Mouse (Mus musculus): ENCODE results near the gene Ets2. TPM values are rescaled to one million over a fixed set of nuclear protein-coding genes. Genes with fewer than 3 reads are reported as not detected.
"Not testable (repeated sequence)": the region's sequence is repeated elsewhere in the genome, so short reads cannot be mapped to it uniquely, and the experiment has no call there.

Gene Ets2
- polyA plus RNA-seq, 1 experiment from 2014 or later, result 20.6 TPM

DNA sequence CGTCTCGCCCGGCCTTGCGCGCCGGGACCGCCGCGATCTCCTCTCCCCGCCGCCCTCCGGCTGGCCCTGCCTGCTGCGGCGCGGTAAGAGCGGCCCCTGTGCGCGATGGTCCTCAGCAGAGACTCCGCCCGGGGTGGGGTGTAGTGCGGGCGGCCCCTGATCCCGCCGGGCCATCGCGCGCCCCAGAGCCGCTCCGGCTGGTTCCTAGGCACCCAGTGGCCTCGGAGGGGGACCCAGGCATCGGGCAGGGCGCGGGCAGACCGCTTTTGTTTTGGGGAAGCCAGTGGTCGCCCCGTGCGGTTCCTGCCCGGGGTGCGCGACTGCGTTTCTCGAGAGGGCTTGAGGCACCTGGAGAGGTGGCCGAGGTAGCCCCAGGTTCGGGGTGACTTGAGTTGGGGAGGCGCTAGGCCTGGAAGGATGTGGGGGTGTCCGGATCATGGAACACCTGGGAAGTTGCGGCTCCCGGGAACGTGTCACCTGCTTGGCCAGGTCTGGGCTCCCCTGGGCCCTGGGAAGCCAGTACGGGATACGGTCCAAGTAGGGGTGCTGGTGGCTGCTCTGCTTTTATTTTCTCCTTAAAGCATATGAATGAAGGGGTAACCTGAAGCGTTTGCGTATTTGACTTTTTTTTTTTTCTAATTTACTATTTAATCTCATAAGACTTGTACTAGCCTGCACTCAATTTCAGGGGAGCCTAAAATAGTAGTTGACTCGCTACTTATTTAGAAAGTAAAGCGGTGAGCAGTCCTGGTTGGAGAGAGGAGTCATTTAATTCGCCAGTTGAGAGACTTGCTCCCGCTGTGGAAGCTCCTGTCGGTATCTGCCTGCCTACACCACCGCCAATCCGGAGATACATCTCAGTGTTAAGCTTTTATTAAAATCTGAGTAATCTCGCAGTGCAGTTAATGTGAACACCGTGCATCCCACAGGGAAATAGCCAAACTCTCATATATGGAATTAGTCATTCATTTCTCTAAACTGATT lies 979 bp downstream of the Ets2 start:
- H3K27me3 ChIP-seq, result no peaks in the 10 kb centered on the region
- peak overlapping the region; percentile 93 for H3K27ac ChIP-seq
- H3K4me2 ChIP-seq, result peak overlapping the region; percentile 91
- peak overlapping the region; percentile 69 for H3K4me3 ChIP-seq
- H3K4me1 ChIP-seq (replicated peaks), result peaks cover 37% of the 10 kb centered on the region
- peak; percentile 83 for ATAC-seq (ENCODE audit: low FRiP score)
- H3K36me3 ChIP-seq, result peaks cover 8% of the 10 kb centered on the region; the same call in 1 of the 2 replicates
- H3K9me3 ChIP-seq, result no peaks in the 10 kb centered on the region
- H3K9ac ChIP-seq, result peak overlapping the region; percentile 87
- 1% methylated on average over 61 of the region's 62 CpGs for WGBS

DNA sequence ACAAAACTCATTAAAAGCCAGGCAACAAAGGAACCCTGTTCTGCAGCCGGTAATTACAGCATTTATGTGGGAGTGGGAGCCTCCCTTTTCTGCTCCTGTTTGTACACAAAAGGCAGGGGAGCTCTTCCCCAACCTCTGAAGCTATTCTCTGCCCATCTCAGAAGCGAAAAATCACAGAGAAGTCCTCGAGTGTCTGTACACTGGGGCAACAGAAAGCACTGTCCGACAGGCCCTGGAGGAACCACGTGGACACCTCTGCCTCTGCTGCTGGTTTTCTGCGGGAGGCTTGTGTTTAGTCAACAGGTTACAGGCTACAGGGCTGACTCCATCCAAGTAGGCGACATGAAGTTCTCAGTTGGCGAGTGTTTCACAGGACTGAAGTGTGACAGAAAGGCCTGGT lies 2.1 kb downstream of the Ets2 start:
- Histone ChIP-seq H3K4me1 (replicated peaks) (peaks cover 37% of the 10 kb centered on the region), H3K4me2 (peak overlapping the region; percentile 91), H3K27me3 (no peaks in the 10 kb centered on the region), H3K4me3 (peak overlapping the region; percentile 31), H3K27ac (peak overlapping the region; percentile 71), H3K36me3 (peaks cover 8% of the 10 kb centered on the region; the same call in 1 of the 2 replicates), H3K9ac (peak overlapping the region; percentile 39), H3K9me3 (no peaks in the 10 kb centered on the region)
- no peak for ATAC-seq (ENCODE audit: low FRiP score)
- 36% methylated on average over 8 of the region's 8 CpGs for WGBS

DNA sequence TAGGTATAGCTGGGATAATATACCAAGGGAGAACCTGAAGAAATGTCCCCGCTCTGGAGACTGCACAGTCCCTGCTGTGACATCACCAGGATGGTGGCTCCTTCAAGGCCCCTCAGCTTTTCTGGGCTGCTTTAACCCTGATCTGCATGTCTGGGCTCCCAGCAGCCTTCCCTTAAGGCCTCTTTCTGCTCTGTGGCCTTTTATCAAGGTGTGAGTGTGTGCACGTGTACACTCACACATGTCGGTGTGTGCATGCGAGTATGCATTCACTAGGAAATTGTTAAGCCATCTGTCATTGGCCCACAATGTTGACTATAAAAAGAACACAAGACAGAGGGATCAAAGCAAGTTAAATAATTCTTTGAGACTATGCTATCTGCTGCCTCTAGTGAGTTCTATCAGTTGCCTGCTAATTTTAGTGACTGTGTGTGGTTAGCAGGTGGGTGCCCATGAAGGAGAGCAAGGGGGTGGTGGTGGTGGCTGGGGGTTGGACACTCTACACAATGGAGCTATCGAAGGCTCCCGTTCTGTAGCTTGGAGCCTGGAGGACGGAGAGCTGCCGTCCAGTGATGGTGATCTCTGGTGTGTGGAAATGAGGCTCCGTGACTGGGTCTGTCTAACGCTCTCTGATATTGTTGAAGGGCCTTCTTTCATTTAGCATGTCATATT lies 2.9 kb downstream of the Ets2 start:
- no peaks in the 10 kb centered on the region for H3K9me3 ChIP-seq
- H3K4me2 ChIP-seq, result peak overlapping the region; percentile 91
- H3K9ac ChIP-seq, result peak overlapping the region; percentile 39; the same call in 1 of the 2 replicates
- H3K36me3 ChIP-seq, result peaks cover 11% of the 10 kb centered on the region; the same call in 1 of the 2 replicates
- H3K27me3 ChIP-seq, result no peaks in the 10 kb centered on the region
- no peak for ATAC-seq (ENCODE audit: low FRiP score)
- no peak overlapping the region for H3K27ac ChIP-seq
- WGBS, result 81% methylated on average over 10 of the region's 10 CpGs
- H3K4me3 ChIP-seq, result peak overlapping the region; percentile 31; the same call in 1 of the 2 replicates
- peaks cover 37% of the 10 kb centered on the region for H3K4me1 ChIP-seq (replicated peaks)

DNA sequence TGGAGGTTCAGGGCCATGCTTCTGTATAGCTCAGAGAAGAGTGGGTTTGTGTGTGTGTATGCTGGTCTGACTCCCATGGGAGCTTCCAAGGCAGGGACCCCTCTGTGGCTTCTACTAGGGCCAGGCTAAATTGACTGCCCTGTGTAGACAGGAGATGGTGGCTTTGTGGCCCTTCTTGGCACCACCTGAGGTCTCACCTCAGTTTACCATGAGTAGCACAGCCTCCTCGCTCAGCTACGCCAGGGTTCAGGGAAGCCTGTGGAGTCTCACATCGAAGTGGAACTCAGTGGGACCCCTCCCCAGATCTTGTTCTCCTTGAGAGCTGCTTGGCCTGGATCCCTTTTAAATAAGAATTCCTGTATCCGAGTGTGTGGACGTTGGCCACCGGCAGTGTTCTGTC lies 3.9 kb downstream of the Ets2 start:
- peaks cover 20% of the 10 kb centered on the region for H3K36me3 ChIP-seq
- WGBS, result 93% methylated on average over 6 of the region's 6 CpGs
- no peak overlapping the region for H3K9ac ChIP-seq
- peaks cover 32% of the 10 kb centered on the region for H3K4me1 ChIP-seq (replicated peaks)
- no peak overlapping the region for H3K4me2 ChIP-seq
- no peaks in the 10 kb centered on the region for H3K9me3 ChIP-seq
- no peak for ATAC-seq (ENCODE audit: low FRiP score)
- H3K27ac ChIP-seq, result no peak overlapping the region
- H3K4me3 ChIP-seq, result no peak overlapping the region
- H3K27me3 ChIP-seq, result no peaks in the 10 kb centered on the region

DNA sequence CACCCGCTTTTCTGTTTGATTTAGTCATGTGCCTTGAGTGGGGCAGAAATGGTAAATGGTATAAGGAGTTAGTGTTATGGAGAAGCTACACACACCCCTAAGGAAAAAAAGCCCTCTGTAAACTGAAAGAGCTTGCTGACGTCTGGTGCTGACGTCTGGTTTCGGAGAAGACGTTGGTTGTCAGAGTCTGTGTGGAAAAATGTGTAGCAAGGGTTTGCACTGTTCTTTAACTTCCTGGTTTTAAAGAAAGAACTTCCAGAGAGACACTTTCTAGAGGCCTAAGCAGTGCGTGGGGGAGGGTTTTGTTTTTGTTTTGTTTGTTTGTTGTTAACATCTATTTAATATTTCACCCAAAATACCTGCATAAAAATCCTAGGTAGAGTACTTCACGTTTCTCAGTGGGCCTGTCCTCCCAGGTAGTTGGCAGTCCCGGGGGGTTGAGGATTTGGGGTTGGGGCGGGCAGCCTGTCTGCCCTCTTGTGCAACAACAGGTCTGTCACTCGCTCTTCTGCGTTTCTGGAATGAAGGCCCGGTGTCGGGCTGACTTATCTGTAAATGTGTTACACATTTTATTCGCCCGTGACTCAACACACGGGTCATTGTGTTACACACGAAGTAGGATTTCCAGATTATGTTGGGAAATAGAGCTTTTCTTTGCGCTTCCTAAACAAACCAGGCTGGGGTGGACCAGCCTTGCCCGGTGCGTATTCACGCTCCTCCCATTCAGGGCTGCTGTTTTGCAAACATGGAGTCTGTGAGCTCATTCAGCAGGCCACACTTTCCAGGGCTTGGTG lies 6.5 kb downstream of the Ets2 start:
- no peak for ATAC-seq (ENCODE audit: low FRiP score)
- Histone ChIP-seq H3K4me2 (no peak overlapping the region), H3K27ac (0 out of 2 replicates have a peak overlapping the region, but pooled peaks have one; percentile 19), H3K27me3 (no peaks in the 10 kb centered on the region), H3K9me3 (no peaks in the 10 kb centered on the region), H3K9ac (no peak overlapping the region), H3K4me3 (no peak overlapping the region), H3K36me3 (peaks cover 37% of the 10 kb centered on the region), H3K4me1 (replicated peaks) (peaks cover 20% of the 10 kb centered on the region)
- WGBS, result 81% methylated on average over 21 of the region's 21 CpGs

DNA sequence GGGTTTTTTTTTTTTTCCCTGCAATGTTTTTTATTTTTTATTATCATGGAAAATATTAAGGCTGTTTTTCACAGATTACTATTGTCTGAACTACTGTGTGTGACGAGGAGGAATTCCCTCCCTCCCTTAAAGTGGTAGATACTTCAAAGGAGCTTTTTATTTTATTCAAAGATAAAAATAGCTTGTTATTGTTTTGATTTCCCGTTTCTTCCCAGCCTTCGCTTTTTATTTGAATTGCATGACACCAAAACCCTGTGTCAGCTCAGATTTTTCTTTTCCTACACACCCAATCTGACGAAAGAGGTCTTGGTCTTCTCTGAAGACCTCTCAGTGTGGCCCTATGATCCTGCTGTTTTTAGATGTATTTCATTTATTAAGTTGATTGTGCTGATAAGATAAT lies 7.3 kb downstream of the Ets2 start:
- no peak overlapping the region for H3K9ac ChIP-seq
- no peak for ATAC-seq (ENCODE audit: low FRiP score)
- 78% methylated on average over 4 of the region's 4 CpGs for WGBS
- H3K27me3 ChIP-seq, result no peaks in the 10 kb centered on the region
- no peak overlapping the region for H3K4me3 ChIP-seq
- peaks cover 44% of the 10 kb centered on the region for H3K36me3 ChIP-seq
- no peak overlapping the region for H3K4me2 ChIP-seq
- no peaks in the 10 kb centered on the region for H3K9me3 ChIP-seq
- peaks cover 16% of the 10 kb centered on the region for H3K4me1 ChIP-seq (replicated peaks)
- no peak overlapping the region for H3K27ac ChIP-seq

DNA sequence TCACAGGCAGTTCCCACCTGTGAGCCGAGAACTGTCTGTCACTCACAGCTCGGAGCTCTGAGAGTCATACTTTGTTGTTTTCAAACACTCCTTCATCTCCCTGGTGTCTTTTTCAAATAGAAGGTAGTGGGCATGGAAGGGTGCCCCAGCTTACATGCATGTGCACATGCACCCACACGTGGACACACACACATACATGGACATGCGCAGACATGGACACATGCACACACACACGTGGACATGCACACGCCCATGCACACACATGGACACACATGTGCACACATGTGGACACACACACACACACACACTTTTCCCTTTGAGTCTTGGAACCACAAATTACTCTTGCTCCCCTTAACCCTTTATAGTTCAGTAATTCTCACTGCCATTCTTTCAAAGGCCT lies 8.3 kb downstream of the Ets2 start:
- Histone ChIP-seq H3K4me3 (no peak overlapping the region), H3K27me3 (no peaks in the 10 kb centered on the region), H3K9ac (no peak overlapping the region), H3K36me3 (peaks cover 53% of the 10 kb centered on the region), H3K9me3 (no peaks in the 10 kb centered on the region), H3K4me1 (replicated peaks) (peaks cover 6% of the 10 kb centered on the region), H3K4me2 (no peak overlapping the region), H3K27ac (no peak overlapping the region)
- 93% methylated on average over 6 of the region's 6 CpGs for WGBS
- no peak for ATAC-seq (ENCODE audit: low FRiP score)

DNA sequence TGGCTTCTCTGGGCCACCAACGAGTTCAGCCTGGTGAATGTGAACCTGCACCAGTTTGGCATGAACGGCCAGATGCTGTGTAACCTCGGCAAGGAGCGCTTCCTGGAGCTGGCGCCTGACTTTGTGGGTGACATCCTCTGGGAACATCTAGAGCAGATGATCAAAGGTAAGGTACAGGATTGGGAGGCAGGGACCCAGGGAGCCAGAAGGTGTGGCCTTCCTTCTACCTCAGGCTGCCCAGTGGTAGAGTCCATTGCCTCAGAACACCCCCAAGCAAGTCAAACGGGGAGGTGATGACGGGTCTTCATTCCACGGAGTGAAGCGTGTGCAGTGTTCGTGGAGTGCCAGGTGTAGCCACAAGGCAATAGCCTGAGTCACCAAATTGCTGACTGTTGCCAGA lies 10.2 kb downstream of the Ets2 start:
- Histone ChIP-seq H3K27me3 (no peaks in the 10 kb centered on the region), H3K27ac (no peak overlapping the region), H3K9ac (no peak overlapping the region), H3K4me1 (replicated peaks) (no peaks in the 10 kb centered on the region), H3K4me3 (no peak overlapping the region), H3K9me3 (no peaks in the 10 kb centered on the region), H3K4me2 (no peak overlapping the region), H3K36me3 (peaks cover 66% of the 10 kb centered on the region)
- ATAC-seq (ENCODE audit: low FRiP score), result no peak
- WGBS, result 95% methylated on average over 10 of the region's 10 CpGs

DNA sequence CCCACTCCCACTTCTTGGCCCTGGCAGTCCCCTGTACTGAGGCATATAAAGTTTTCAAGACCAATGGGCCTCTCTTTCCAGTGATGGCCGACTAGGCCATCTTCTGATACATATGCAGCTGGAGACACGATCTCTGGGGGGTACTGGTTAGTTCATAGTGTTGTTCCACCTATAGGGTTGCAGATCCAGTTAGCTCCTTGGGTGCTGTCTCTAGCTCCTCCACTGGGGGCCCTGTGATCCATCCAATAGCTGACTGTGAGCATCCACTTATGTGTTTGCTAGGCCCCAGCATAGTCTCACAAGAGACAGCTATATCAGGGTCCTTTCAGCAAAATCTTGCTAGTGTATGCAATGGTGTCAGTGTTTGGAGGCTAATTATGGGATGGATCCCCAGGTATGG lies 11.2 kb downstream of the Ets2 start:
- H3K4me2 ChIP-seq; H3K4me3 ChIP-seq; H3K4me1 ChIP-seq (replicated peaks); H3K9ac ChIP-seq; ATAC-seq (ENCODE audit: low FRiP score); H3K9me3 ChIP-seq; H3K27me3 ChIP-seq; H3K27ac ChIP-seq: not testable (repeated sequence)
- H3K36me3 ChIP-seq, result peaks cover 75% of the 10 kb centered on the region
- WGBS, result 97% methylated on average over 2 of the region's 2 CpGs

DNA sequence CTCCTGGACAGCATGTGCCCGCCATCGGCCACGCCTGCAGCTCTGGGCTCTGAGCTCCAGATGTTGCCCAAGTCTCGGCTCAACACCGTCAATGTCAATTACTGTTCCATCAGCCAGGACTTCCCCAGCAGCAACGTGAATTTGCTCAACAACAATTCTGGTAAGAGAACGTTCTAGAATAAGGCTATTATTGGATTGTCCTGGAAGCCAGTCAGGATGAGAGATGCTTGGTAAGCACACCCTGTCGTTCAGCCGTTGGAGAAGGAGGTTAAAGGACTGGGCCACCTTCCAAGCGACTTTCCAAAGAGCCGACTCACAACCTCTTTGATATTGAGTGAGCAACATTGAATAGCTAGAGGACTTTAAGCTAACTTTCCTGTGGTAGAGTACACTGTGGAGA lies 13.2 kb downstream of the Ets2 start:
- no peaks in the 10 kb centered on the region for H3K9me3 ChIP-seq
- H3K4me1 ChIP-seq (replicated peaks), result no peaks in the 10 kb centered on the region
- peaks cover 88% of the 10 kb centered on the region for H3K36me3 ChIP-seq
- no peak overlapping the region for H3K9ac ChIP-seq
- no peak overlapping the region for H3K4me2 ChIP-seq
- H3K27me3 ChIP-seq, result no peaks in the 10 kb centered on the region
- H3K27ac ChIP-seq, result no peak overlapping the region
- no peak for ATAC-seq (ENCODE audit: low FRiP score)
- WGBS, result 95% methylated on average over 11 of the region's 11 CpGs
- H3K4me3 ChIP-seq, result no peak overlapping the region

DNA sequence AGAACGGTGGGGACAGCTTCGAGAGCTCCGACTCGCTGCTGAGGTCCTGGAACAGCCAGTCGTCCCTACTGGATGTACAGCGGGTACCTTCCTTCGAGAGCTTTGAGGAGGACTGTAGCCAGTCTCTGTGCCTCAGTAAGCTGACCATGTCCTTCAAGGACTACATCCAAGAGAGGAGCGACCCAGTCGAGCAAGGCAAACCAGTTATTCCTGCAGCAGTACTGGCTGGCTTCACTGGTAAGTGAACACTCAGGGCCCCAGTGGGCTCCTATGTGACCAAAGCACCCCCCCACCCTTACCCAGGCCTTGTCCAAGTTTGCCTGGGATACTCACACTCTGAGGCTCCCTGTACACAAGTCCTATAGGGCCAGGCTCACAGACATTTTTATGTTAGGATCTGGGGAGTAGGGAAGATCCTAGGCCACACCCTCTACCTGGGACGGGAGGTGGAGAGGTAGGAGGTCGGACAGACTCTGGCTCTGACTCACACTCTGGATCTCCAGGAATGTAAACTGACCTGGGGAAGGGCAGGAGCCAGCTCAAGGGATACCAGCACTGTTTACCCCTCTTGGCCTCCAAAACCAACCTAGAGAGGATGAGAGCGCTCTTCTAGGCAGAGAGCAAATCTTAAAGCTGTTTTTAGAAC lies 14.3 kb downstream of the Ets2 start:
- WGBS, result 93% methylated on average over 12 of the region's 12 CpGs
- no peak overlapping the region for H3K27ac ChIP-seq
- ATAC-seq (ENCODE audit: low FRiP score), result no peak
- H3K4me2 ChIP-seq, result no peak overlapping the region
- H3K9me3 ChIP-seq, result no peaks in the 10 kb centered on the region
- no peaks in the 10 kb centered on the region for H3K4me1 ChIP-seq (replicated peaks)
- H3K36me3 ChIP-seq, result peaks cover 90% of the 10 kb centered on the region
- H3K4me3 ChIP-seq, result no peak overlapping the region
- H3K27me3 ChIP-seq, result no peaks in the 10 kb centered on the region
- no peak overlapping the region for H3K9ac ChIP-seq

All from hindbrain, embryonic 13.5 days (tissue).